Mouse (Mus musculus): ENCODE measurements around the gene Aasdhppt. TPM values are rescaled to one million over a fixed set of nuclear protein-coding genes. Genes with fewer than 3 reads are reported as not detected.
A peak's percentile ranks its signal among the peaks of the same experiment; 100 is the strongest.

Aasdhppt gene
- 10 to 100 TPM; 25.0 to 27.8 TPM for total RNA-seq (2021)

- DNase-seq (ENCODE audit: extremely low spot score in 1 of 2, low spot score in 1 of 2), result peak; percentile 89 to 91
These were observed at the start of gene Aasdhppt, which contains the start of gene Kbtbd3 for GRCm38 (mm10) chr9:4309351-4310085. Gene Aasdhppt (minus strand): TSS chr9:4309471. Gene Kbtbd3 (plus strand): TSS chr9:4309833.

DNA sequence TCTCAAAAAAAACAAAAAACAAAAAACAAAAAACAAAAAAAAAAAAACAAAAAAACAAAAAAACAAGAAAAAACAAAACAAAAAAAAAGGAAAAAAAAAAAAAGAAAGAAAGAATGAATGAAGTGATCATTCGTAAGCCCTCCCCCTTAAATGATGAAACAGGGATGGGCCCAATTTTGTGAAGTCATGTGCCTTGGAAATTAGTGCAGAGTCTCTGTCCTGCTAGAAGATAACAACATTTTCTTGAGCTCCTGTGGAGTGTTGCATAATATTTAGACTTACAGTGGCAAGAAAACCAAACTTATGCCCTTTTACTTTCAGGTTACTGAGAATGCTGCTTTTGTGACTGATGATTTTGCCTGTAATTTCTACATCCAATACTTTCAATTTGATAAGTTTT is 43.9 kb upstream of the Aasdhppt start:
- DNase-seq (ENCODE audit: extremely low spot score in 1 of 2, low spot score in 1 of 2), result no peak

GRCm38 (mm10) chr9:4318939-4319721 is 9.9 kb upstream of the Aasdhppt start:
- DNase-seq (ENCODE audit: extremely low spot score in 1 of 2, low spot score in 1 of 2), result no peak

- no peak for DNase-seq (ENCODE audit: extremely low spot score in 1 of 2, low spot score in 1 of 2)
These were observed 6.5 kb upstream of the Aasdhppt start for GRCm38 (mm10) chr9:4315746-4316145.

DNA sequence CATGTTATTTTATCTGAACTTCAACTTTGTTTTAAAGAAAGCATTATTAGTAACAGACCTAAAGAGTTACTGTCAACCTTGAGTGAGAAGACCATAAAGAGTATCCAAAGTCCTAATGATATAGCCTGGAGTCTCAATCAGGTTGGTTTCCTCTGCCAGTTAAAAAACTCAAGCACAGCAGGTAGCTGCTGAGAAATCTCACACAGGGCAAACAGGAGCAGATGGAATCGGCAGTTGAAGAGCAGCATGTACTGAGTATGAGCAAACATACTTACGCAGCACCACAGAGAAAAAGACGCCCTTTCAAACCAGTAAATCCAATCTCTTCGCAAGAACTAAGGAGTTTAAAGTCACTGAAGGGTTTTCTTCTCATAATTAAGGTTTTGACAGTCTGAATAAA is 4.7 kb upstream of the Aasdhppt start:
- no peak for DNase-seq (ENCODE audit: extremely low spot score in 1 of 2, low spot score in 1 of 2)

GRCm38 (mm10) chr9:4311162-4311561 is 1.9 kb upstream of the Aasdhppt start:
- DNase-seq (ENCODE audit: extremely low spot score in 1 of 2, low spot score in 1 of 2), result no peak

GRCm38 (mm10) chr9:4310706-4311105 is 1.4 kb upstream of the Aasdhppt start:
- no peak for DNase-seq (ENCODE audit: extremely low spot score in 1 of 2, low spot score in 1 of 2)

- no peak for DNase-seq (ENCODE audit: extremely low spot score in 1 of 2, low spot score in 1 of 2)
These were observed 482 bp downstream of the Aasdhppt start for GRCm38 (mm10) chr9:4308628-4309350.

DNA sequence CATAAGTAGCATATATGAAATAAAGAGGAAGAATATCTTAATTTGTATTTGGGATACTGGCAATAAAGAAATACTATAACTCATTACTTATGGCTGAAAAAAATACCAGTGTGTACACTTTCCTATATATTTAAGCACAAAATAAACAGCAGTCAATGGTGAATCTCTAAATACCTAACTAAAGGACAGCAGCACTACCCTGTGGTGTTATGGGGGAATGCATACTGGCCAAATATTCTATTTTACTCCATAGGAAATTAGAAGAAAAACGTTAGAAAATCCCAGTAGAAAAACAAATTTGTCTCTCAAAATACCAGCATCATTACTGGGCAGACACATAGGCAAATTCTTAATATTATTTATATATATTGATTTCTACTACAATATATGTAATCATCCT is 4.4 kb downstream of the Aasdhppt start:
- no peak for DNase-seq (ENCODE audit: extremely low spot score in 1 of 2, low spot score in 1 of 2)

DNA sequence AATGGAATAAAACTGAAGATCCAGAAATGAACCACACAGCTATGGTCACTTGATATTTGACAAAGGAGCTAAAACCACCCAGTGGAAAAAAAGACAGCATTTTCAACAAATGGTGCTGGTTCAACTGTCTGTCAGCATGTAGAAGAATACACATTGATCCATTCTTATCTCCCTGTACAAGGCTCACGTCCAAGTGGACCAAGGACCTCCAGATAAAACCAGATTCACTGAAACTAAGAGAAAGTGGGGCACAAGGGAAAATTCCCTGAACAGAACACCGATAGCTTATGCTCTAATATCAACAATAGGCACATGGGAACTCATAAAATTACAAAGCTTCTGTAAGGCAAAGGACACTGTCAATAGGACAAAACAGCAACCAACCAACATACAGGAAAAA is 8.8 kb downstream of the Aasdhppt start:
- DNase-seq (ENCODE audit: extremely low spot score in 1 of 2, low spot score in 1 of 2), result no peak

DNA sequence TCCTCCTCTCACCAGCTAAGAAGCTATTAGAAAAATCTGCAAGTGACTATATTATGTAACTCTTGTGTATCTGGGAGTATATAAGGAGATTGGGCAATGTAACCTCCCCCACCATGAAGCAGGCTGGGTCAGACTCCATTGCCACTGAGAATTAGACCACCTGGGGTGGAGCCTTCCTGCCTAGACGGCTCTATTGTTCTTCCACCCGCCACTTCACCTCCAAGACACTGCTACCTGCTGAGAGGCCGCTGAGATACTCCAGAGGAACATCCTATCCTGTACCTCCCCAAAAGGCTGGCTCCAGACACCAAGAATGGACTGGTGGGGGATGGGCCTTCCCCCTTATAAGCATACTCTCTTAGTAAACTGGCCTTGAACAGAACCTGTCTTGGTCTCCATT is 25.4 kb downstream of the Aasdhppt start:
- no peak for DNase-seq (ENCODE audit: extremely low spot score in 1 of 2, low spot score in 1 of 2)

DNA sequence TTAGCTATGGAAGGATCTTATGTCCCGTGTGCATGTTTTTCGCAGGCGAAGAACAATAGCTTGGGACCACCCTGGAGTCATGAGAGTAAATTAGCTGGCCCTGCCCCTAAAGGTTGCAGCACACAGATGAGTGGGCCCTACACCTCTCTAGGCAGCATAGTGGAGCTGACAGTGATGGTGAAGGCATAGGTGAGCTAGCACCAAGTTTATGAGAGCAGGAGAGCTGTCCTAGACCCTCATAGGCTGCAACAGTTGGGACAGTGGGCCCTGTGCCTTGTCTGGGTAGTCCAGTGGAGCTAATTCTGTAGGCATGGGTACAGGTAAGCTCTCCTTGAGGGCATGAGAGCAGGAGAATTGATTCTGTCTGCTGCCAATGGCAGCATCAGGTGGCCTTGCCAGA is 42.4 kb downstream of the Aasdhppt start:
- DNase-seq (ENCODE audit: extremely low spot score in 1 of 2, low spot score in 1 of 2), result no peak

- DNase-seq (ENCODE audit: extremely low spot score in 1 of 2, low spot score in 1 of 2), result no peak
These were observed 48.6 kb downstream of the Aasdhppt start for GRCm38 (mm10) chr9:4260746-4261090.

DNA sequence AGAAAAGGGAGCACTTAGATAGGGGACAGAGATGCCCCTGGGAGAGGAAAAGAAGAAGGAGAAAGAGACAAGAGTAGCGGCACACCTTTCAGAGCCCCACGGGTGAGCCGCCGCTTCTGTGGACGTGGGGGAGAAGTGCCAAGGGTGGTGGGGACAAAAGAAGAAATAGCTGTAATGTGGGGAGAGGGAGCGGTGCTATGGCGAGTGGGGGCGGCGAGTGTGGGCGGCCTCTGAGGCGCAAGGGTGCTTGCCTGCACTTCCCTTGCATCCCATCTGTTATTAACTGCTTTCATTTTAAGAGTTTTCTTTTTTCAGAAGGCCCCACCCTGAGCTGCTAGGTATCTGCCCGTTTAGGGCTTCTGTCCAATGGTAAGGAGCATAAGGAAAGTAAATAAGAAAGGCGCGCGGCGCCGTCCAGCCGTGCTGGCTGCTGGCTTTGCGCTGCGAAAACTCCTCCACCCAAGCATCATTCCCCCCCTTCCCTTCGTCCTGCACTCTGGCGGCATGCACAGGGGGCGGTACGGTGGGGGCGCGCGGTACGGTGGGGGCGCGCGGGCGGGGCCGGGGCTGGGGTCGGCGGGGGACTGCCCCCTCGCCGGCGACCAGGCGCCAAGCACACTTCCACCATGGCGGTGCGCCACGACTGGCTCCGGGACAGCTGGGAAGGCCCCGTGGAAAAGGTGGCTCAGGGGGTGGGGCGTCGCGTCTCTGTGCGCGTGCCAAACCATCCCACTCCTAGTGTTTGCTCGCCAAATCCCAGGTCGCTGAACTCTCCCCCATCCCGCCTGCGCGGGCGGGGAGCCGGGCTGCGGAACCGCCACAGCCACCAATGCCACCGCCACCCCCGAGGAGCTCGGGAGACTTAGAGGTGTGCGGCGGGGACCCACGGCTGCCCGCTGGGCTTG is 49.2 kb downstream of the Aasdhppt start:
- peak in 1 of 2 experiments; percentile 41 for DNase-seq (ENCODE audit: extremely low spot score in 1 of 2, low spot score in 1 of 2)

DNA sequence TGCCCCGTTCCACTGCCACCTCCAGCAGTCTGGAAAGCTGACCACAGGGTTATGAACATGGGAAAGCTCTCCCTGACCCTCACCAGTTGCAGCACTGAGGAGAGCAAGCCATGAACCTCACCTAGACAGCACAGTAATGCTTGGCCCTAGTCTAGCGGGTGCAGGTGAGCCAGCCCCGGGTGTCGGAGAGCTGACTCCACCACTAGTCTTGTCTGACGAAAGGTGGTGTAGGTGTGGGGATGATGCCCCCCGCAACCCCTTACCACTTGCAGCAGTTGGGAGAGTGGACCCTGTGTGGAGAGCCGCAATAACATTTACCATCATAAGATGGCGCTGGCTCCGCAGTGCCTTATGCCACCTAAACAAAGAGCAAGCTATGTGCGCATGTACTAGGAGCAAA is 50.2 kb downstream of the Aasdhppt start:
- DNase-seq (ENCODE audit: extremely low spot score in 1 of 2, low spot score in 1 of 2), result no peak

Small RNAs within 50 kb of the gene (microRNA-seq; reads per million reads assigned to microRNA genes)
- gene Gm22195, result 0 reads per million in 2 experiments

Other genes with a start within 250 kb of the Aasdhppt start
- 10 to 100 TPM; 10.4 to 11.2 TPM for gene Kbtbd3, start 362 bp upstream of the Aasdhppt start, total RNA-seq (2021)
- 10 to 100 TPM; 54.3 to 61.0 TPM for gene Msantd4, start 67.1 kb upstream of the Aasdhppt start, total RNA-seq (2021)

Data from layer of hippocampus, postnatal 25 days (tissue).